Mouse (Mus musculus) lung, adult 2 months (tissue): ENCODE data around the gene Wwox.

Source experiments
- CTCF ChIP-seq: fragments of 200-500 bp; IDR thresholded peaks from 2 replicates; pipeline ENCODE4 v1.5.1; 2011; ENCODE audit warnings: mild to moderate bottlenecking, low read length, control low read depth; ENCODE audit not compliant: insufficient read depth
- POLR2A ChIP-seq: fragments of 200-500 bp; IDR thresholded peaks from 2 replicates; pipeline ENCODE4 v1.6.1; 2011; ENCODE audit warnings: low read depth, mild to moderate bottlenecking, control low read depth, low read length, borderline replicate concordance; ENCODE audit errors: extremely low read depth

- TF ChIP-seq CTCF (no peak), POLR2A (no peak)
Observed at GRCm38 (mm10) chr8:115133119-115133518, 693.7 kb downstream of the Wwox start.
